ENCODE assay signal across 7 mouse cellular contexts in genomic region chr16:56920102-56920657, GRCm38 (mm10). TPM values are rescaled to one million over a fixed set of nuclear protein-coding genes. Genes with fewer than 3 reads are reported as not detected.
DNase-seq lines count a peak whose midpoint lies in the region; ATAC-seq lines count a peak whose summit lies in the region.

No protein-coding gene starts in this region.

- H3K4me3 ChIP-seq in limb, embryonic 12.5 days (replicated peaks), result no peak overlapping the region
- H3K4me3 ChIP-seq in neural tube, embryonic 15.5 days (replicated peaks), result no peak overlapping the region

- peak; percentile 8 for DNase-seq in right cerebral cortex, adult 18-20 months
- no peak for DNase-seq in right cerebral cortex, postnatal 4 days
- peak; percentile 53 for DNase-seq in c-Kit-positive CD71-negative TER-119-negative erythroid progenitor cells, embryonic 14.5 days (ENCODE audit: low read depth)
- DNase-seq in heart, postnatal 10 days, result peak; percentile 30 to 42
- DNase-seq in urinary bladder, postnatal 4 days (ENCODE audit: low spot score in 2 of 2), result no peak

- H3K4me1 ChIP-seq in limb, embryonic 12.5 days (replicated peaks), result no peaks in the 10 kb centered on the region
- H3K4me1 ChIP-seq in neural tube, embryonic 15.5 days, result no peaks in the 10 kb centered on the region

- H3K27me3 ChIP-seq in limb, embryonic 12.5 days, result no peaks in the 10 kb centered on the region
- H3K27me3 ChIP-seq in neural tube, embryonic 15.5 days (replicated peaks), result no peaks in the 10 kb centered on the region

- H3K9me3 ChIP-seq in limb, embryonic 12.5 days, result no peaks in the 10 kb centered on the region
- H3K9me3 ChIP-seq in neural tube, embryonic 15.5 days (replicated peaks), result no peaks in the 10 kb centered on the region

- H3K27ac ChIP-seq in limb, embryonic 12.5 days, result no peak overlapping the region
- no peak overlapping the region for H3K27ac ChIP-seq in neural tube, embryonic 15.5 days (replicated peaks)

- 27% methylated on average over 8 of the region's 8 CpGs for WGBS in limb, embryonic 12.5 days
- WGBS in neural tube, embryonic 15.5 days, result 30% methylated on average over 8 of the region's 8 CpGs

- ATAC-seq in limb, embryonic 12.5 days (ENCODE audit: insufficient number of reproducible peaks, insufficient read depth, low FRiP score, low TSS enrichment, low read depth), result peak; percentile 56; the same call in 1 of the 2 replicates
- peak; percentile 92 for ATAC-seq in neural tube, embryonic 15.5 days (ENCODE audit: low FRiP score)

- no peak overlapping the region for H3K9ac ChIP-seq in limb, embryonic 12.5 days (replicated peaks)
- H3K9ac ChIP-seq in neural tube, embryonic 15.5 days (replicated peaks), result no peak overlapping the region

- intact Hi-C loops in heart, postnatal 10 days (cut with DNase I), result loop anchor here (1.0 to 5.0 kb wide), 4 partner anchors 120 to 608 kb away; no protein-coding TSS in a partner anchor

- no peak overlapping the region for H3K4me2 ChIP-seq in limb, embryonic 12.5 days
- H3K4me2 ChIP-seq in neural tube, embryonic 15.5 days, result no peak overlapping the region

- H3K36me3 ChIP-seq in limb, embryonic 12.5 days, result no peaks in the 10 kb centered on the region
- no peaks in the 10 kb centered on the region for H3K36me3 ChIP-seq in neural tube, embryonic 15.5 days

RNA-seq across cellular contexts. Expression of gene Lnp1, which starts 7.7 kb away (rescaled TPM):
- total RNA-seq in heart, postnatal 10 days (2021), result not detected
- polyA plus RNA-seq in limb, embryonic 12.5 days (2016; fragmentation: Nextera tagmentation; extraction: Ambion mirVana), result not detected in 2 replicates
- 0.32 TPM in 1 of 2 replicates, not detected in the other for polyA plus RNA-seq in neural tube, embryonic 15.5 days (2015; fragmentation: Nextera tagmentation; extraction: Ambion mirVana)

RNA-seq across cellular contexts. Expression of gene Tmem45a, which starts 34.2 kb away (rescaled TPM):
- total RNA-seq in heart, postnatal 10 days (2021), result 1 to 10 TPM; 7.9 to 8.7 TPM
- polyA plus RNA-seq in limb, embryonic 12.5 days (2016; fragmentation: Nextera tagmentation; extraction: Ambion mirVana), result 20.1 and 25.7 TPM in 2 replicates
- polyA plus RNA-seq in neural tube, embryonic 15.5 days (2015; fragmentation: Nextera tagmentation; extraction: Ambion mirVana), result 7.9 and 13.0 TPM in 2 replicates

Comparison
In these comparisons a context has a peak if more than half of its experiments do, and no peak if none do; other contexts are left out.
1. DNase-seq: peak in right cerebral cortex, adult 18-20 months (single experiment), c-Kit-positive CD71-negative TER-119-negative erythroid progenitor cells, embryonic 14.5 days (single experiment) and heart, postnatal 10 days (2 of 2); none in right cerebral cortex, postnatal 4 days (single experiment) and urinary bladder, postnatal 4 days (0 of 2).